Mouse (Mus musculus): Measurements from ENCODE around the gene Mab21l3.

Gene Mab21l3

GRCm38 (mm10) chr3:101848816-101849215 lies at the start of gene Mab21l3:
Gene Mab21l3 (minus strand): TSS chr3:101848959.
- DNase-seq, result no peak

GRCm38 (mm10) chr3:101897377-101897974 lies 48.7 kb upstream of the Mab21l3 start:
- DNase-seq, result no peak

- DNase-seq, result peak; percentile 81
Observed at GRCm38 (mm10) chr3:101896893-101897292, 48.1 kb upstream of the Mab21l3 start.

- no peak for DNase-seq
Observed at GRCm38 (mm10) chr3:101895376-101895910, 46.7 kb upstream of the Mab21l3 start.

GRCm38 (mm10) chr3:101885591-101885990 lies 36.8 kb upstream of the Mab21l3 start:
- DNase-seq, result peak; percentile 59

GRCm38 (mm10) chr3:101885041-101885440 lies 36.3 kb upstream of the Mab21l3 start:
- DNase-seq, result no peak

- DNase-seq, result no peak
Observed at GRCm38 (mm10) chr3:101883902-101884301, 35.1 kb upstream of the Mab21l3 start.

GRCm38 (mm10) chr3:101881721-101882120 lies 33.0 kb upstream of the Mab21l3 start:
- no peak for DNase-seq

GRCm38 (mm10) chr3:101880818-101881217 lies 32.1 kb upstream of the Mab21l3 start:
- peak; percentile 12 for DNase-seq

GRCm38 (mm10) chr3:101878136-101878535 lies 29.4 kb upstream of the Mab21l3 start:
- DNase-seq, result no peak

GRCm38 (mm10) chr3:101876459-101877285 lies 27.9 kb upstream of the Mab21l3 start:
- DNase-seq, result peak; percentile 23

- DNase-seq, result peak; percentile 21
Observed at GRCm38 (mm10) chr3:101875258-101875920, 26.6 kb upstream of the Mab21l3 start.

- peak; percentile 15 for DNase-seq
Observed at GRCm38 (mm10) chr3:101873061-101873675, 24.4 kb upstream of the Mab21l3 start.

GRCm38 (mm10) chr3:101871951-101872350 lies 23.2 kb upstream of the Mab21l3 start:
- no peak for DNase-seq

GRCm38 (mm10) chr3:101867001-101867421 lies 18.3 kb upstream of the Mab21l3 start:
- no peak for DNase-seq

- no peak for DNase-seq
Observed at GRCm38 (mm10) chr3:101861856-101862255, 13.1 kb upstream of the Mab21l3 start.

- DNase-seq, result no peak
Observed at GRCm38 (mm10) chr3:101860151-101860550, 11.4 kb upstream of the Mab21l3 start.

GRCm38 (mm10) chr3:101859740-101860139 lies 11.0 kb upstream of the Mab21l3 start:
- no peak for DNase-seq

- DNase-seq, result no peak
Observed at GRCm38 (mm10) chr3:101854075-101854474, 5.3 kb upstream of the Mab21l3 start.

- no peak for DNase-seq
Observed at GRCm38 (mm10) chr3:101851363-101851762, 2.6 kb upstream of the Mab21l3 start.

GRCm38 (mm10) chr3:101846096-101846495 lies 2.7 kb downstream of the Mab21l3 start:
- DNase-seq, result no peak

GRCm38 (mm10) chr3:101842372-101843094 lies 6.2 kb downstream of the Mab21l3 start:
- DNase-seq, result no peak
